ENCODE assay signal across 14 mouse cellular contexts in genomic region chrX:169837947-169838649, GRCm38 (mm10). TPM values are rescaled to one million over a fixed set of nuclear protein-coding genes. Genes with fewer than 3 reads are reported as not detected.
DNase-seq lines count a peak whose midpoint lies in the region; ATAC-seq and TF ChIP-seq lines count a peak whose summit lies in the region.
"Had no signal": no experiment of that assay in that cellular context is flagged by ENCODE, and none has a peak within 500 bp of the region (broad histone marks: within the 10 kb centered on the region; RNA-seq: fewer than 3 reads in every experiment).

No protein-coding gene starts in this region.

- 29% methylated on average over 5 of the region's 5 CpGs for WGBS in hindbrain, embryonic 15.5 days
- 23% methylated on average over 5 of the region's 5 CpGs for WGBS in midbrain, embryonic 12.5 days

- no peak overlapping the region for H3K9ac ChIP-seq in hindbrain, embryonic 15.5 days
- no peak overlapping the region for H3K9ac ChIP-seq in midbrain, embryonic 12.5 days (replicated peaks)
- H3K9ac ChIP-seq: embryonic facial prominence, embryonic 12.5 days; heart, embryonic 15.5 days; lung, embryonic 14.5 days had no signal

- ATAC-seq in hindbrain, embryonic 15.5 days (ENCODE audit: low FRiP score, low read depth) = peak; percentile 74
- peak; percentile 94 for ATAC-seq in midbrain, embryonic 12.5 days (ENCODE audit: low FRiP score, low read depth)

- no peak for TF ChIP-seq POLR2A in brain, embryonic 14.5 days (IDR thresholded peaks at IDR 0.05; ENCODE audit: borderline replicate concordance, extremely low read depth, insufficient read depth, insufficient read length, poor library complexity, severe bottlenecking)

- no peaks in the 10 kb centered on the region for H3K36me3 ChIP-seq in hindbrain, embryonic 15.5 days
- no peaks in the 10 kb centered on the region for H3K36me3 ChIP-seq in midbrain, embryonic 12.5 days
- H3K36me3 ChIP-seq: embryonic facial prominence, embryonic 12.5 days; heart, embryonic 15.5 days had no signal

- H3K4me2 ChIP-seq in hindbrain, embryonic 15.5 days = 0 out of 2 replicates have a peak overlapping the region, but pooled peaks have one; percentile 4
- H3K4me2 ChIP-seq in midbrain, embryonic 12.5 days (replicated peaks) = no peak overlapping the region
- H3K4me2 ChIP-seq: embryonic facial prominence, embryonic 12.5 days; heart, embryonic 15.5 days; lung, embryonic 14.5 days had no signal

- no peak for TF ChIP-seq CTCF in brain, embryonic 14.5 days (IDR thresholded peaks at IDR 0.05; ENCODE audit: borderline replicate concordance, extremely low read depth, insufficient read depth, insufficient read length)

- 0 out of 2 replicates have a peak overlapping the region, but pooled peaks have one; percentile 38 for H3K27ac ChIP-seq in hindbrain, embryonic 15.5 days (replicated peaks)
- peak overlapping the region; percentile 58 for H3K27ac ChIP-seq in midbrain, embryonic 12.5 days (replicated peaks)
- H3K27ac ChIP-seq: embryonic facial prominence, embryonic 12.5 days; heart, embryonic 15.5 days had no signal

- peak; percentile 34 for DNase-seq in brain, adult 2 months (ENCODE audit: low read depth, low spot score)
- peak; percentile 95 for DNase-seq in brain, embryonic 14.5 days (ENCODE audit: low read depth)
- no peak for DNase-seq in kidney, adult 11 months
- no peak for DNase-seq in kidney, adult 9 months
- no peak for DNase-seq in cerebellum, adult 9-10 months
- DNase-seq: lung, embryonic 14.5 days; thymus, postnatal 14 days had no signal

- H3K9me3 ChIP-seq in hindbrain, embryonic 15.5 days = no peaks in the 10 kb centered on the region
- no peaks in the 10 kb centered on the region for H3K9me3 ChIP-seq in midbrain, embryonic 12.5 days
- H3K9me3 ChIP-seq: embryonic facial prominence, embryonic 12.5 days; heart, embryonic 15.5 days had no signal

- no peak overlapping the region for H3K4me3 ChIP-seq in hindbrain, embryonic 15.5 days
- no peak overlapping the region for H3K4me3 ChIP-seq in midbrain, embryonic 12.5 days
- H3K4me3 ChIP-seq: embryonic facial prominence, embryonic 12.5 days; heart, embryonic 15.5 days; myocyte had no signal

- H3K27me3 ChIP-seq in hindbrain, embryonic 15.5 days = no peaks in the 10 kb centered on the region
- no peaks in the 10 kb centered on the region for H3K27me3 ChIP-seq in midbrain, embryonic 12.5 days
- H3K27me3 ChIP-seq: embryonic facial prominence, embryonic 12.5 days; heart, embryonic 15.5 days had no signal

- no peaks in the 10 kb centered on the region for H3K4me1 ChIP-seq in hindbrain, embryonic 15.5 days (replicated peaks)
- 0 out of 2 replicates have a peak, but pooled peaks cover 3% of the 10 kb centered on the region for H3K4me1 ChIP-seq in midbrain, embryonic 12.5 days
- H3K4me1 ChIP-seq: embryonic facial prominence, embryonic 12.5 days; heart, embryonic 15.5 days had no signal

RNA-seq across cellular contexts. Expression of gene 4933400A11Rik, which starts 58.7 kb away (rescaled TPM):
- polyA plus RNA-seq in brain, embryonic 14.5 days (2012; rRNA removed) = not detected in 2 replicates
- polyA plus RNA-seq in hindbrain, embryonic 15.5 days (2015; fragmentation: Nextera tagmentation; extraction: Ambion mirVana) = 0.16 and 0.20 TPM in 2 replicates
- polyA plus RNA-seq in midbrain, embryonic 12.5 days (2016; fragmentation: Nextera tagmentation; extraction: Ambion mirVana) = not detected in 2 replicates
- polyA plus RNA-seq: kidney, embryonic 14.5 days; myocyte; spleen, adult 2 months had no signal

Comparison
In these comparisons a context has a peak if more than half of its experiments do, and no peak if none do; other contexts are left out.
1. DNase-seq: peak in brain, adult 2 months (single experiment) and brain, embryonic 14.5 days (single experiment); none in kidney, adult 11 months (single experiment), kidney, adult 9 months (single experiment) and cerebellum, adult 9-10 months (single experiment).